8 mouse cellular contexts compared by ENCODE assay signal in the genomic region with DNA sequence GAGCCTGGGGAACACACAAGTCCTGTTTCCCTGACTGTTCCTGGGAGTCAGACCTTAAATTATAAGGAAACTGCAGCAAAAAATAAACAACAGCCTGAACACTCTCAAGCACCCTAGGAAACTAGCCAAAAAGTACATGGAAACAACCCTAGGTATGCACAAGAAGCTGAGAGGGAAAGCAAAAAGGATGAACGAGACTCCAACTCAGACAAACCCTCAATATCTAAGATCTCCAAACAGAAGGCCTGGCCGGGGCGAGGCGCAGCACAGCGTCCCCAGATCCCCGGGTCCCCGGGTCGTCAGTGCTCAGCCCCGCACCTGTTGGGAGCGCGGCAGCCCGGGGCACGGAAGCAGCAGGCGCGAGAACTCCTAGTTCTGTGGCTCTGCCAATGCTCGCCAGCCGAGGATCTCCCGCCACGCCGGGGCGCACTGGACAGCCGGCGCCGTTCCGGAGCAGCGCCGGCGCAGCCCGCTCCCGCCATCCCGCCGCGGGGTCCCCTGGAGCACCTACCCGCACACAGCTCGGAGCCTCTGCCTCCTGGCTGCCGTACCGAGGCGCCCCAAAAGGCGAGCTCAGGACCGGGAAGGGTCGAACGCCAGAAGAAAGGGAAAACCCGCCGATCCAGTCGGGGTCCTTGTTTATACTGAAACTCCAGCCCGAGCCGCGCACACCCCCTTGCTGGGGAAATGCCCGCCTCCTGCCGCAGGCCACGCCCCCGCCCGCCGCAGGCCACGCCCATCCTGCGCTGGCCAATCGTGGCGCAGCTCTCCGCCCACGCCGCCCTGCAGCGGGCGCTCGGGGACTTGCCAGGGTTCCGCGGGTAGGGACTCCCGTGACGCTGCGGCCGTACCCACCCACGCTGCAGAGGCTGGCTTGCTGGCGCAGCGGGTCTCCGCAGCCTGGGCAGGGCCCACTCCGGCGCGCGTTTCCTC.
DNase-seq lines count a peak whose midpoint lies in the region; ATAC-seq and TF ChIP-seq lines count a peak whose summit lies in the region.

No protein-coding gene starts in this region.

- peak; percentile 66 for DNase-seq in ES-E14 (ENCODE audit: low read depth, low spot score)
- DNase-seq in cerebellum, adult 8-10 months, result peak; percentile 87
- DNase-seq in forelimb bud, embryonic 11.5 days (ENCODE audit: low read depth, low spot score), result peak; percentile 89
- DNase-seq in layer of hippocampus, adult 9-10 months (ENCODE audit: low spot score), result peak; percentile 83
- DNase-seq in thymus, adult 18-20 months, result peak; percentile 92 to 93

- no peaks in the 10 kb centered on the region for H3K36me3 ChIP-seq in ES-E14 (ENCODE audit: control insufficient read depth, insufficient read depth, low read length, poor library complexity, severe bottlenecking)
- no peaks in the 10 kb centered on the region for H3K36me3 ChIP-seq in lung, embryonic 15.5 days

- H3K4me2 ChIP-seq in lung, embryonic 15.5 days, result peak overlapping the region; percentile 89

- peak; percentile 75 to 88 for ATAC-seq in hematopoietic stem cell, adult 5-6 weeks (replicated peaks in 1 of 2; ENCODE audit: insufficient read depth in 1 of 2, low FRiP score in 2 of 2, low TSS enrichment in 1 of 2, low read depth in 1 of 2, poor library complexity in 2 of 2, severe bottlenecking in 2 of 2)
- peak; percentile 95 for ATAC-seq in lung, embryonic 15.5 days (ENCODE audit: borderline replicate concordance, extremely low read depth, low FRiP score, low TSS enrichment)

- in situ Hi-C loops in ES-E14 (cut with MboI; ENCODE audit: low sequenced_read_pairs in 2 of 2, unreplicated experiment in 2 of 2), result no loop called here

- under 1% methylated on average over 77 of the region's 78 CpGs for WGBS in lung, embryonic 15.5 days
- WGBS in olfactory bulb, adult 2 months, result under 1% methylated on average over 78 of the region's 78 CpGs

- 0 out of 2 replicates have a peak, but pooled peaks have one; percentile 57 for TF ChIP-seq POLR2A in olfactory bulb, adult 2 months (IDR thresholded peaks at IDR 0.05; ENCODE audit: insufficient read depth, low read depth, low read length)

- H3K4me1 ChIP-seq in ES-E14 (ENCODE audit: control insufficient read depth in 2 of 2, insufficient read depth in 2 of 2, low read length in 2 of 2, poor library complexity in 1 of 2), result peaks cover 0 to 3% of the 10 kb centered on the region in 2 experiments; a peak in 1 of 4 replicates
- H3K4me1 ChIP-seq in lung, embryonic 15.5 days, result peaks cover 17% of the 10 kb centered on the region
- H3K4me1 ChIP-seq in olfactory bulb, adult 2 months (ENCODE audit: control insufficient read depth, insufficient read depth, low read length), result peaks cover 13% of the 10 kb centered on the region; the same call in 1 of the 2 replicates

- H3K4me3 ChIP-seq in ES-E14 (ENCODE audit: insufficient read depth in 1 of 2, low read depth in 1 of 2, low read length in 2 of 2, poor library complexity in 1 of 2, severe bottlenecking in 1 of 2), result peak overlapping the region; percentile 86 to 87
- peak overlapping the region; percentile 65 for H3K4me3 ChIP-seq in lung, embryonic 15.5 days
- H3K4me3 ChIP-seq in olfactory bulb, adult 2 months (ENCODE audit: insufficient read depth, low read depth, low read length), result peak overlapping the region; percentile 78

- no peak for TF ChIP-seq CTCF in olfactory bulb, adult 2 months (IDR thresholded peaks at IDR 0.05; ENCODE audit: insufficient read depth, low read depth, low read length)

- H3K9ac ChIP-seq in ES-E14 (ENCODE audit: insufficient read depth, low read depth, low read length, poor library complexity, severe bottlenecking), result peak overlapping the region; percentile 81
- H3K9ac ChIP-seq in lung, embryonic 15.5 days, result peak overlapping the region; percentile 56

- H3K27me3 ChIP-seq in lung, embryonic 15.5 days, result no peaks in the 10 kb centered on the region

- H3K9me3 ChIP-seq in ES-E14 (ENCODE audit: control insufficient read depth, insufficient read depth, low read depth, low read length), result no peaks in the 10 kb centered on the region
- no peaks in the 10 kb centered on the region for H3K9me3 ChIP-seq in lung, embryonic 15.5 days

- no peak overlapping the region for H3K27ac ChIP-seq in ES-E14 (ENCODE audit: insufficient read depth, low read depth, low read length, poor library complexity, severe bottlenecking)
- H3K27ac ChIP-seq in lung, embryonic 15.5 days, result peak overlapping the region; percentile 83
- H3K27ac ChIP-seq in olfactory bulb, adult 2 months (ENCODE audit: insufficient read depth, low read depth, low read length), result no peak overlapping the region

TF ChIP-seq in ES-E14, 5 proteins besides CTCF, POLR2A, EP300 and RAD21:
- TF ChIP-seq HCFC1 (IDR thresholded peaks at IDR 0.05; ENCODE audit: borderline replicate concordance, insufficient read depth, low read length), result no peak
- no peak for TF ChIP-seq MAFK (IDR thresholded peaks at IDR 0.05; ENCODE audit: insufficient read depth, low read depth, low read length)
- no peak for TF ChIP-seq ZNF384 (IDR thresholded peaks at IDR 0.05; ENCODE audit: low read depth, low read length)
